Mouse (Mus musculus): ENCODE results near the gene Gm17190. TPM values are rescaled to one million over a fixed set of nuclear protein-coding genes. Genes with fewer than 3 reads are reported as not detected.
A peak's percentile ranks its signal among the peaks of the same experiment; 100 is the strongest.
"Not testable (repeated sequence)": the region's sequence is repeated elsewhere in the genome, so short reads cannot be mapped to it uniquely, and the experiment has no call there.

The Gm17190 gene
- not detected for total RNA-seq (2021)

DNA sequence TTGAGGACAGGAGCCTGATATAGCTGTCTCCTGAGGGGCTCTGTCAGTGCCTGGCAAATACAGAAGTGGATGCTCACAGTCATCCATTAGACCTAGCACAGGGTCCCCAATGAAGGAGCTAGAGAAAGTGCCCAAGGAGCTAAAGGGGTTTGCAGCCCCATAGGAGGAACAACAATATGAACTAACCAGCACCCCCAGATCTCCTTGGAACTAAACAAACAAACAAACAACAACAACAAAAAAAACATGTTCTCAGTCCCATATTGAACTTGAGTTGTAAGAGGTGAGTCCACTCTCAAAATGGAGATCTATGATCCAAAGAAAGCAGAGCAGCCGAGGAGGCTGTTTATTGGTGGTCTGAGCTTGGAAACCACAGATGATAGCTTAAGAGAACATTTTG, at the start of gene Gm17190:
Gm17190 (plus strand) TSS at position 301 of the 400 bp plus-strand sequence.
- DNase-seq; intact Hi-C loops (cut with DNase I): not testable (repeated sequence)

DNA sequence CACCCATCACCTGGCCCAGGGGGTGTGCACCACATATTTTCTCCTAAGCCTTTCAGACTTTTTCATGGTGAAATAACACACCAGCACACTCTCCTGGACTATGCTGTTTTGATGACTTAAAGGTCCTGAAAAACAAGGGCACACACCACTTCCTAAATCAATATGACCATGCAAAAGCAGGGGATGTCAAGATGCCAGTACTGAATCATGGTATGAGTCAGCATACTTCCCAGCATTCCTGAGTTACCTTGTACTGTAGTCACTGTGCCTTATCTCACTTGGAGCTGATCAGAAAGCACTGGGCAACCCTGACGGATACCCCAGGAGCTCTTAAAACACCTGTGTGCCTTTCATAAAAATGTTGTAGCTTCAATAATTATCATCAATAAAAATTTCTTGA, 42.3 kb upstream of the Gm17190 start:
- DNase-seq = no peak
- intact Hi-C loops (cut with DNase I) = loop anchor here (10.0 kb wide), 1 partner anchor 555 kb away; no protein-coding TSS in a partner anchor

DNA sequence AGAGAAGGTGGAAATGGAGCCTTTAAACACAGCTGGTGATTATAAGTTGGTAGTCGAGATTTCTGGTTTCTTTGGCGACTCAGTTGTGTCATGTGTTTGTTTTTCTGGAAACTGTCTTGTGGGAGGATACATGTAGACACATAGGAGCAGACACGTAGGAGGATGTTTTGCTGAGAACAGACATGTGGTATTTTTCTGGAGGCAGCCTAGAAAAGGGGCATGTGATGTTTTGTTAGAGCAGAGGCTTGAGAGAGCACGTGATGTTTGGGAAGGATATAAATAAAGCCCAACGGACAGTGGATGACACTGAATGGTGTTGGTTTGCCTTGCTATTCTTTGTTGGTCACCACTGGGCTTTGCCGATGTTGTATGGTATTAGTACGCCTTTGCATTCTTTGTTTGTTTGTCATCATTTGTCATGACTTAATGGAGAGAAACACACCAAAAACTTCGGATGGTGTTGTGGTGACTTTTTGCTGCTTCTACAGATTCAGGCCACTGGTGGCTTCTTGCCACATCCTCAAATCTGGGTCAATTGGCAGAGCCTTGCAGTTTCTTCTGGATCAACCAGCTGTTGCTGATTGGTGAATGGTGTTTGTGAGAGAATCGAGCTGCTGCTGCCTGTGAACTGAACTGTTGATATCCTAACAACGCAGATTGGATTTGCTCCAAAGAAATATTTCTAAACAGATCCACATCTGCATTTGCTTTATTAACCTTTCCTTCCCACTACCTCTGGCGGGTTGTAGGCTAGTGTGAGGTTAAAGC, 41.4 kb upstream of the Gm17190 start:
- intact Hi-C loops (cut with DNase I) = no loop called here
- no peak for DNase-seq

DNA sequence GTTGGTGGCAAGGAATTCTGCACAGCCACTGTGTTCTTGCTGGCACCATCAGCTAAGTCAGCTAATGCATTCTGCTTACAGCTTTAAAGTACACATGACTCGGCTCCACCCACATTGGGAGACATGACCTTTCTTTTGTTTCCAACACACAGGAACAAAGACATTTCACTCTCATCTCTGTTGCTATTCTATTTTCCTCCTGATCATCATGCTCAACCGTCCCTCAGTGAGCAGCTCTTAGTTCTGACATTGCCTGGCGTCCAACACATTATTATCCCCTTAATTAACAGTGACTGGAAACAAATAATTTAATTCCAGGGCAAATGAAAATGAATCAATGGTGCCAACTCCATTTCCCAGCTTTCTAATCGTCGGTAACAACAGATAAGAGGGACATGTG, 36.5 kb upstream of the Gm17190 start:
- no peak for DNase-seq
- intact Hi-C loops (cut with DNase I) = no loop called here

DNA sequence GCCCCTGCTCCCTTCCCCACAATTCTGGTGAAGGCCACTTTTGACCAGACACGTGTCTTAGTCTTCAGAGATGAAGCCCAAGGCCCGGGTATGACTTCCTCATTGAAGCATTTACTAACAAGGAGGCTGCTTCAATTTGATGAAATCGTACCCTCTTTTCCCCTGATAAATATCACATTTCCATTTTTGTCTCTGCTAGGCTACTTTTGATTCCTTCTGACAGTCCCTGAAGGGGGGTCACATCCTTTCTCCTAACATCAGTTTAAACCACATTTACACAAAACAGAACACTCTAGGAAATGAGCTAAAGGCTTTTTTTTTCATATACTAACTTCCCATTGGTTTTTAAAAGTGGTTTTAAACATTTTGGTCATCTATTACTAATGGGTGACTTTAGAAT, 29.1 kb upstream of the Gm17190 start:
- no peak for DNase-seq
- intact Hi-C loops (cut with DNase I) = no loop called here

DNA sequence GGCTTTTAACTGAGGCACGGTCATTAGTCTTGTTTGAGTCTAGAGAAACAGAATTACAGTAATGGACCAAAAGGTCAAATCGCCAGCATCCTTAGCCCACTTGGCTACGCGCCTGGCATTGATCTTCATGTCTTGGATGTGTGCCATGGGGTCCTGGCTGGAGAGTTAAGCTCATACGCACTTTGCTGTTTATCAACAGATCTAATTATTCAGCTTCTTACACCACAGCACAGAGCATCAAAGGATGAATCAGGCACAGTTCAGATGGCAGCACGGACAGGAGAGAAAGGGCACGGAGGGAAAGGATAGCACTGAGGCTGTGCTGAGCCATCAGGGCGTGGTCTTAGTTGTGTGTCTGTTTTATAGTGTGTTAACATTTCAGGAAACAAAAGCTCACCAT, 8.3 kb upstream of the Gm17190 start:
- intact Hi-C loops (cut with DNase I) = no loop called here
- no peak for DNase-seq

DNA sequence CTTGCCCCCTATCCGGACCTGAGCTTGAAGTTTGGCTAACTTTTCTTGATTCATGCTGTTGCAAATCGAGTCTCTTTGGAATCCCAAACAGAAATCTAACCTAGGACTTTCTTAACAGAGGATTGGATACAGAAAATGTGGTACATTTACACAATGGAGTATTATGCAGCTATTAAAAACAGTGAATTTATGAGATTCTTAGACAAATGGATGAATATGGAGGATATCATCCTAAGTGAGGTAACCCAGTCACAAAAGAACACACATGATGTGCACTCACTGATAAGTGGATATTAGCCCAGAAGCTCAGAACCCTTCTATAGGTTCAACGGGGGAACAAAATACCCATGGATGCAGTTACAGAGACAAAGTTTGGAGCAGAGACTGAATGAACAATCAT, 578 bp upstream of the Gm17190 start, which contains the start of gene Gm20075:
Gm20075 (minus strand) TSS at position 101 of the 400 bp plus-strand sequence.
- intact Hi-C loops (cut with DNase I); DNase-seq: not testable (repeated sequence)

DNA sequence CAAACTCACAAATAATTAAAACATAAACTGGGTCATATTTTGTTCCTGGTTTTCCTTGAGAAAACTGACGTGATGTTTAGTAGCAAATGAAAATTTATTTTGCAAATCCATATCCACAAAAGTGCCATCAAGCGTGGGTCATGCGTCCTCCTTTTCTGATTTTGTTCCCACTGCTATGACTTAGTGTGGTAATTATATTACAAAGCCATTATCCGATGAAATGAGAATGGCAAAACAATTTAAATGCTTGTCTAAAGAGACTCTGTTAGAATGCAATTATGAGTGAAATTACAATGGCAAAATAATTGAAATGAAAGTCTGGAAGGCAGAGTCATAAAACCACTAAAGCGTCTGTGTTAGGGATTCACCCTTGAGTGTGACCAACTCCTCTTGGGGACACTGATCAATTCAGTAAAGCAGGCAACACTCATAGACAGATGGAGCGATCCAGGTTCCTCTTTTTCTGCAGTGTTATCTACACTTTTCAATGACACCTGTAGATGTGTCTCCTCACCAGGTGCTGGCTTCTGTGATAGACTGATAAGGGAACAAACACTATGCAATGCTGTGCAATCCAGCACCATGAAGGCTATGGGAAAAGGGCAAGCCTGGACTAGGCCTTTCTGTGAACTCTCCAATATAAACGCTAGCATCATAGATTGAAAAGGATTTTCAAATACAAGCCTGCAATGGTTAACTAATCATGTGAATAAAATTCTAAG, 3.9 kb downstream of the Gm17190 start:
- intact Hi-C loops (cut with DNase I) = no loop called here
- DNase-seq = no peak

DNA sequence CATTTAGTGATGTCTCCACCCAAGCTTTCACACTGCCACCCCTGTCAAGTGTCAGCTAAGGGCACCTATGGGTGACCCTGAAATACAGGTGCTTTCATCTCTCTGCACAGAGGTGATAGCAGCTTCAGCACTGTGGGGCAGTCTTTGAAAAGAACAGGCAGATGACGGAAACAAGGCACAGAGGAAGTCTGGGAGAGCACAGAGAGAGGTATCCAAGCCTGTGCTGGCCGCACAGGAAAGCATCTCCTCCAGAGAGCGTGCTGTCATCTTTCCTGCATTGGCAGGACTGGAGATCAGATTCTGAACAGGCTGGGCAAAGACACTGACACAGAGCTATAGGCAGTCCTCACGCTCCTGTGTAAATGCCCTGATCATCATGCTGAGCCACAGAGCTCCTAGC, 9.1 kb downstream of the Gm17190 start:
- intact Hi-C loops (cut with DNase I) = no loop called here
- no peak for DNase-seq

DNA sequence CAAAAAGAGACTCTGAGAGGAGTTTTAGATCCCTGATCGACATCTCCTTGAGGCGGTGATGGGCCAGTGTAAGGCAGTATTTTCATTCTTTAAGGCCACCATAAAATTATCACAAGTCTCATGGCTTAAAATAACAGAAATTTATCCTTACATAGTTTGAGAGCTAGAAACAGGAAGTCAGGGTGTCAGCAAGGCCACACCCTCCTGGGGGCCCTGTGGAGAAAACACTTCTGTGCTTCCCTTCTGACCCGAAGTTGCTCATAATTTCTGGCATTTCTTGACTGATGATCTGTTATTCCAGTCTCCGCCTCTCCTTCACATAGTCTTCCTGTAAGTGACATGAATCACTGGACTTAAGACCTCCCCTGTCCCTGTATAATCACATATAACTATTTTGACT, 24.5 kb downstream of the Gm17190 start:
- intact Hi-C loops (cut with DNase I) = no loop called here
- no peak for DNase-seq

DNA sequence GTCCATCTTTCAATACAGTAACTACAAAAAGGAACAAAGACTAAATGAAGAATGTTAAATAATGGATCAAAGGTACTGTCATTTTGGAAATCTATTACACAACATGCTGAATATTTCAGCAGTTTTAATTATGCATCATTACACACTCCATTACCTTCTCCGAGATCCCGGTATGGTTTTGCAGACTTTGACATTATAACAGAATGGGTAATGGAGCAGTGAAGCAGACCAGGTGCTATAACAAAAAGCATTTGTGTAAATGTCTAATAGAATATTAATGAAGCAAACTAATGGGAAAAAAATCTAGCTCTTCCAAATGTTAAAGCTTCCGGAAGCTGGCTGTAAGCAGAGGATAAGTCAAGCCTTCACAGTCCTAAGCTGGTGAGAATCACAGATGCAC, 28.9 kb downstream of the Gm17190 start:
- no peak for DNase-seq
- intact Hi-C loops (cut with DNase I) = no loop called here

DNA sequence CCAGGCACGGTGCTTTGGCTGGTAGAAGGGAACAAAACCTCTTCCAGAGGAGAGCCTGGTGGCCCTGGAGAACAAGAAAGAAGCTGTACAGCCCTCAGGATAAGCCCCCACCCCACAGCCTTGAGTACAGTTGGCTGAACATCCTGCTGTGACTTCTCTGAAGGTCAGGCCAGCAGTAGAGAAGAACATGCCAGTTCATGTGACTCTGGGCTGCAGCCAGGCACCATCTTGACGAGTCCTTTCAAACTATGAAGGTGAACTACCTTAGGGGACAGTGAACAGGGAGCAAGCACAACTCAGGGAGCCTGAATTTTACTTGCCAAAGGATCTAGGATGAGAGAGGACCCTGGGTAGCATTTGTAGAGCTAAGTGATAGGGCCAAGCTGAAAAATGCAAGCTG, 30.9 kb downstream of the Gm17190 start:
- intact Hi-C loops (cut with DNase I) = no loop called here

DNA sequence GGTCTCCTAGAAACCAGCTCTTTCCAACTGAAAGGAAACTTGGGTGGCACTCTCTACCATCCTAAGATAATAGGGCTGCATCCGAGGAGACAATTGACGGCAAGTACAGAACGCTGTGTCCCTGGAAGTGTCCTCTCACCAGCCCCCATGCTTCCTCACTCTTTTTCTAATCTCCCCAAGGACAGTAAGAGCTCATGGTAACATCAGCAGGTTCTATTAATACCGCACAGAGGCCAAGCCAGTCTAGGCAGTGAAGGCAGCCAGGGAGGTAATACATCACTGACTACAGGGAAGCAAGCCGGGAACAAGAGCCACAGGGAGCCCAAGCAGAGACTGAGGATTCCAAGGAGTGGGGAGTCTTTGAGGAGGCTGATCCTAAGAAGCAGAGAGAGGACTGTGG, 43.2 kb downstream of the Gm17190 start:
- intact Hi-C loops (cut with DNase I) = no loop called here
- DNase-seq = no peak

More for the DNA sequence above, 30.9 kb downstream of the Gm17190 start:
- DNase-seq = peak; percentile 19 to 22

DNA sequence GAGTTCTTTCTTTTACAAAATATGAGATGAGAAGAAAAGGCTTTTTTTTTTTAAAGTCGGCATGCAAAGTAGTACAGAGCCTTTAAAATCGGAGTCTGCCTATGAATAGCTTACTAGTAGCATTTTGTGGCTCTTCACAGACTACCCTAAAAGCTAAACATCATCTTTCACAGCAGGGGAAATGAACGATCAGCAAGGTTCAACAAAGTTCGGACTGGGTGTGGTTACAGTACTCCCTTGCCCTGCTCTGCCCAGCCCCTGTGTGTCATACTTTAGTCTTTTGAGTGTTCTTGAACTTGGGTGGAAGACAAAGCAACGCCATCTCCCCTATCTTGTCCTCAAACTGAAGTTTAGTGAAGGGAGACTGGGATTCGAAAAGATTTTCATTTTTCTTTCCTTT, 44.8 kb downstream of the Gm17190 start:
- intact Hi-C loops (cut with DNase I) = no loop called here
- no peak for DNase-seq

DNA sequence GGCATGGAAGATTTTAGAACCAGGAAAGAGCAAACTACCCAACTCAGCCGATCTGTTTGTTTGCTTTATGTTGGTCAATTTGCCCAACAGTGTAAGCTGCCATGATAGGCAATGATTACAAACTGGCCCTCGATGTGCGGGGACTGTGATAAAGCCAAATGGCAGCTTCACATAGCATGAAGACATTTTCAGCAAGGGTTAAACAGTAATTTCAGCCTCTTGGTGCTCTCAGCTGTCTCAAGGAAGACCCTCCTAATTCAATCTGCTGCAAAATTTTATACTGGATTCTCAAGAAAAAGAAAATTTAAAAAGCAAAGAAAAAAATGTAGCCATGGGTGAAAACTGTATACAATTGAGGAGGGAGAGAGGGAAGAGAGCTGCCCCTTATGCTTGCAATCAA, 47.2 kb downstream of the Gm17190 start:
- intact Hi-C loops (cut with DNase I) = no loop called here
- DNase-seq = no peak

DNA sequence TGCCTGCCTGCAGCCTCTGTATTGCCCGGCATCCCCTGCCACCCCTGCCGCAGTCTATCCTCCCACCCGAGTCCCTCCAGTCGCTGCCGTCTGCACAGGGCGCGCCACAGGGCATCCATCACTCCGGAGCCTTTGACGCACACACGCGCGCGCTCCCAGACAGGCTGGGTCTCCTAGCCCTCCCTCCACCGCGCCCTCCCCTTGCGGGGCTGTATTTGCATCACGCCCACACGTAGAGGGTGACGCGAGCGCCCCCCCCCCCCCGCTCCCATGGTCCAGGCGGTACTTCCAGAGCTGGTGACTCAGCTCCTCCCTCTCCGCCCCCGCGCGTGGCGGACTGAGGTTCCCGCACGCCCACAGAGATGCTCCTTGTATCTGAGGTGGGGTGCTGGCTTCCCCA, 49.2 kb downstream of the Gm17190 start:
- DNase-seq = no peak
- intact Hi-C loops (cut with DNase I) = no loop called here

DNA sequence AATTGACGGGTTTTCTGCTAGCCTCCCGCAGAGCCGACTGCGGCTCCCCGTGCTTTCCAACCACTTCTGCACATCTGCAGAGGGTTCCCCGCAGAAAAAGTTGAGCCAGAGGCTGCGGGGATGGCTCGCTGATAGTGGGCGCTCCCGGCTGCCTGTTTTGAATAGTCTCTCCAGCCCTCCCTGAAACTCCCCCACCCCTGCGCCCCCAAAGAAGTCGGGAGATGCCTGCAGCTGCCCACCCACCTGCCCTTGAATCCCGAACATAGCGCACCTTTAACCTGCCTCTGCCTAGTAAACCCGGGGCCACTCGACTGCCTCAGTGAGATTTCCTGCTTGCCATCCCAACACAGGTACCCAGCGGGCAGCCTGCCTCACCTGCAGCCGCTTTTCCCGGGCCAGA, 50.1 kb downstream of the Gm17190 start:
- intact Hi-C loops (cut with DNase I) = no loop called here
- DNase-seq = no peak

DNA sequence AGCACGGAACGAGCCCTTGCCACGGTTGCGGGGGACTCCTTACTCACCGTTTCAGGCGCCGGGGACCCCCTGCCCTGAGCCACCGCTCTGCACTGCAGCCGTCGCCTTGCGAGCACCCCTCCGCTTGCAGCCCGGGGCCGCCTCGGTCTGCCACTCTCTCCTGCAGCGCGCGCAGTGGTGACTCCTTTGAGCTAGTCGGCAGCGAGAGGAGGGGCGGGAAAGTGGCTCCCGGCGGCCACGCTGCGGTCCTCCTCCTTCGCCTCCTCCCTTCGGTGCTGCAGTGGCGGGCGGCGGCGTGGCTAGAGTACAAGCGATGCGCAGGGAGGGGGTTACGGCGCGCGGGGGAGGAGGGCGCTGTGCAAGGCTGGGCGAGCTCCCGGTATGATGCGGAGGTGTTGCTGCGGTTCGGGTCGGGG, 50.6 kb downstream of the Gm17190 start, which contains the start of gene Sv2c:
Sv2c (minus strand) TSS at position 177 of the 416 bp plus-strand sequence.
- DNase-seq = no peak
- intact Hi-C loops (cut with DNase I) = no loop called here

Data from heart, postnatal 36 days (tissue).